Mouse (Mus musculus) retina, postnatal 1 day (tissue): ENCODE results near the gene Gm3543.
"Not testable (repeated sequence)": the region's sequence is repeated elsewhere in the genome, so short reads cannot be mapped to it uniquely, and the experiment has no call there.

ENCODE experiments used
- DNase-seq: peaks from one replicate; pipeline ENCODE4 v3.0.0-alpha.2; 2012

Gm3543 gene

DNA sequence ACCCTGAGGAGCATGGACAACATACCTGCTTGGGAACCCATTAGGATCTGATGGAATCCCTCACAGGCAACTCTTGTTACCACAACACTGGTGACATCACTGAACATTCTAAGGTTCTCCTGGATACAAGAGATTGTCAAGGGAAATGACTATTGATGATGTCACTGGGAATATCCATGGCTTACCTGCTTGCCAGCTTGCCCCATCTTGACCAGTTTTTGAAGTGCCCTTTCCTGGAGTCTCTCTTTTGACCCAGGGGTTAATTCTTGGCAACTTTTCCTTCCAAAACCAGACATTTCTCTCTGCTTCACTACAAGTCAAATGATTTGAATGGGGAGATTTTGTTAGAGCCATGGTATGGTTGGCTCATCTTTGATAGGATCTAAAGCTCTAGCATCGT is at the start of gene Gm3543:
Gm3543 (minus strand) TSS at position 101 of the 400 bp plus-strand sequence.
- not testable (repeated sequence) for DNase-seq

DNA sequence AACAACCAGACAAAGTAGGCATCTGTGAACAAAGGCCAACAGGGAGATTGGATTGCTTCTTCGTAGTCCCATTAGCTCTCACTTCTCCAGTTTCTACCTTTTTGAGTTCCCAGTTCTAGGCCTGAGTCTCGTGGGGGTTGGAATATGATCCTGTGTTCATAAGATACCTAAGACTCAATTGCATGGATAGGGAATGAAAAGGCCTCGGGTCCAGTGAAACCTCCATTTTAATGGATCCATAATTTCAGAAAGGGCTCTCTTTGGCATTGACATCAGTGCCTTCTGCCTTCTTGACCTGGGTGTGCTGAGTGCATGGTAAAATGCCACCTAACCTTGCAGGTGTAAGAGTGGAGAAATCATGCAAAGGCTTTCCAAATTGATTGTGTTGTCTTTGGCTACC is 14.5 kb downstream of the Gm3543 start:
- not testable (repeated sequence) for DNase-seq

DNA sequence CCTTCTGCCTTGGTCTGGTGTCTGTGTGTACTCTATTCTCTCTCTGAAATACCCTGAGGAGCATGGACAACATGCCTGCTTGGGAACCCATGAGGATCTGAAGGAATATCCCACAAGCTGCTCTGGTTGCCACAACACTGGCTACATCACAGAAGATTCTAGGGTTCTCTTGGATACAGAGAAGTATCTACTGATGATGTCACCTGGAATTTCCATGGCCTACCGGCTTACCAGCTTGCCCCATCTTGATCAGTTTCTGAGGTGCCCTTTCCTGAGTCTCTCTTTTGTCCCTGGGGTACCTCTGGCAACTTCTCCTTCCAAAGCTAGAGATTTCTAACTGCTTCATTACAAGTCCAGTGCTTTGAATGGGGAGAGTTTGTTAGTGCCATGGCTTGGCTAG is 15.3 kb downstream of the Gm3543 start, which contains the start of gene Gm6401:
Gm6401 (minus strand) TSS at position 101 of the 400 bp plus-strand sequence.
- DNase-seq, result not testable (repeated sequence)

GRCm38 (mm10) chr14:41964095-41964494 is 19.0 kb downstream of the Gm3543 start:
- DNase-seq, result not testable (repeated sequence)

DNA sequence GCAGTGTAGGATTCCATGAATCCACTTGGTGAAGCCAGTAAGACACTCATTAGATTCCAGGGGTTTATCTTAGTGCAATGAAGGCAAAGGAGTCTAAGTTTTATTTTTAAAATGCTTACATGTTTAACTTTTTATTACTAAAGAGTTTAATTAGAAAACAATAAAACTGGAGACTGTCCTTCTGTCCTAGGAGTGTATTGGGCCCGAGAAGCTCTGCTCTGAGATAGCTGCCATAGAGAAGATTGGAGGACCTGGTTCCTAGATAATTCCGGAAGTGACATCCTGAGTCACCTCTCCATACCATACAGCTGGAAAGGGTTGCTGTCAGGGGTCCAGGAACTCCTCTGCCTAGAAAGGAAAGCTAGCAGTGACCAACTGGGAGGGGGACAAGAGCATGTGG is 39.4 kb downstream of the Gm3543 start, which contains the start of gene 1700024B05Rik:
1700024B05Rik (plus strand) TSS at position 301 of the 400 bp plus-strand sequence.
- not testable (repeated sequence) for DNase-seq
